Mouse (Mus musculus) heart, adult 11 months (tissue): ENCODE measurements around the gene Spert.

Source experiments
- DNase-seq: peaks from one replicate; pipeline ENCODE4 v3.0.0; 2022

The Spert gene

GRCm38 (mm10) chr14:75592978-75593377 lies at the start of gene Spert:
Gene Spert (minus strand): TSS chr14:75593116.
- peak; percentile 54 for DNase-seq

GRCm38 (mm10) chr14:75642080-75642479 lies 49.2 kb upstream of the Spert start, which contains the start of gene Erich6b:
Gene Erich6b (plus strand): TSS chr14:75642259.
- DNase-seq: no peak

DNA sequence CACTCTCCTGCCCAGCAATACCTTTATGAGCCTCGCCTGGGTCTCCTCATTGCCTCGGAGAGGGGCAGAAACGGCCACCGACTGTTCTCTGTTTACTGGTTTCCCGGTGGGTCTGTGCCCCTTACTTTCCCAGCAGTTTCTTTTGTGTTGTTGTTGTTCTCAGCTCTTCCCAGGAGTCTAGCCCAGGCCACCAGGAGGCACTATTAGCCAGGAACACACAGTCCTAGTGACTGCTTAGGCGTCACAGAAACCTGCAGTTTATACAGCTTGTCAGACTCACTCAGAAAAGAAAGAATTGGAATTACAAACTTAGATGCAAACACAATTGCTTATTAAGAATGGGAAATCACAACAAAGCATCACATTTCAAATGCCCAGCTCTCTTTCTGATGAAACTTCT lies 48.5 kb upstream of the Spert start:
- no peak for DNase-seq

- DNase-seq: no peak
Measured at GRCm38 (mm10) chr14:75640846-75641245, 47.9 kb upstream of the Spert start.

DNA sequence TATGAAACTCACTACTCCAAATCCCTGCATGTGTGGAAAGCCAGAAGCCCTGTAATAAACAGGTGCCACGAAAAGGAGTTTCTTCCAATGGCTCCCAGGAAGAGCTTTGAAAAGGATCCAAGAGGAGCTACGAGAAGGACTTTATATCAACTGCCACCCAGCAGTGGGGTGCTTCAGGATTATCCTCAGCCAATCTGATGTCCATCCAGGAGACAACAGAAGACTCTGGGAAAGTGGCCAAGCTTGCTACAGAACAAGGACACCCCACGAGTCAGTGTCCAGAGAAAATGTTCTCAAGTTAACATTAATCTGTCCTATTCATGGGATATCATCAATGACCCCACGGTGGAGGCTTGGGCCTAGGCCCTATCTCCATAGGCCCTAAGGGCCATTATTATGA lies 44.7 kb upstream of the Spert start:
- no peak for DNase-seq

GRCm38 (mm10) chr14:75636107-75636506 lies 43.2 kb upstream of the Spert start:
- no peak for DNase-seq

DNA sequence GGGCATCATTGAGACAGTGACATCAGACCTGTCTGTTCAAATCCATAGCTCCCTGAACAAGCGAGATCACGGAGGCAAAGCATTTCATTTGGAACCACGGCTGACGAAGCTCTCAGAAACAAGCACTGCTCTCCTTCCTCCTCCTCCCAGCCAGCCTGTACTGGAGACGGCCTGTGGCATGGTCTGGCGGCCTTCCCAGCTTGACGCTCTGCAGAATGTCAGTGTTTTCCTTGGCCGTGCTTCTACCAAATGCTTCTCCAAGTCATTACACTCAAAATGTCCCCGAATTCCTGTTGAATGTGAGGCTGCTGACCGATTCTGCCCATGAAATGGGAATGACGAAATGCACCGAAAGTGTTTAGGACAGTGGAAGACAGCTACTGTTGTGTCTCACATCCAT lies 42.4 kb upstream of the Spert start:
- peak; percentile 90 for DNase-seq

DNA sequence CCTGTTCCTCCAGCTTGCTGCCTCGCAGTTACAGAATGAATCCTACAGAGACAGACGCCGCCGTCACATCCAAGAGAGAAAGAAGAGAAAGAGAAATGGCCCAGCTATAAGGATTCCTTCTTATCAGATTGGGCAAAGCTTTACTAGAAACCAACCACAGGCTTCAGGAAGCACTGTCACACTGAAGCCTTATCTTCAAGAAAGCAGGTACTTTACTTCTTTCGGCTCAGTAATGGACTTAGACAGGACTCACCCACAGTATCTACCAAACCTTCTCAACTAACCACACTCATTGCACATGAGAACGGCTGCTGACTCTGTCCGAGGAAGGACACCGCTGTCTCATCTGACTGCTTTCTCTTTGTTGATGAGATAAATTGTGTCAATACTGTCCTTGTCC lies 36.0 kb upstream of the Spert start:
- no peak for DNase-seq

DNA sequence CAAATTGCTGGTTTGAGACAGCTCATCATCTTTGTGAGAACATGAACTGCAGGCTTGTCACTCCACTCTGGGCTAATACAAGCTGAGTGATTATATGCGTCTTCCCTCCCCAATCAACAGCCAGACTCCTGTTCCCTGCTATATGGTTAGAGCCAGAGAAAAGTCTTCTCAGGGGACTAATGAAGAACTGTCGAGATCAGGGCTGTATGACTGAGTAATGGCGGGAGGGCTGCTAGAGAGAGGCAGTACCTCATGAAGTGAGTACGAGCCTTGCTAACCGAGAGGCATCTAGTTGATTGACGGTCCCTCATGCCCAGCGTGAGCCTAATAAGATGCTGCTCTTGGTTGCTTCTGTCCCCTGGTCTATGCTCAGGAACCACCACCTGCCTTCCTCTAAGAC lies 30.1 kb upstream of the Spert start:
- DNase-seq: no peak

DNA sequence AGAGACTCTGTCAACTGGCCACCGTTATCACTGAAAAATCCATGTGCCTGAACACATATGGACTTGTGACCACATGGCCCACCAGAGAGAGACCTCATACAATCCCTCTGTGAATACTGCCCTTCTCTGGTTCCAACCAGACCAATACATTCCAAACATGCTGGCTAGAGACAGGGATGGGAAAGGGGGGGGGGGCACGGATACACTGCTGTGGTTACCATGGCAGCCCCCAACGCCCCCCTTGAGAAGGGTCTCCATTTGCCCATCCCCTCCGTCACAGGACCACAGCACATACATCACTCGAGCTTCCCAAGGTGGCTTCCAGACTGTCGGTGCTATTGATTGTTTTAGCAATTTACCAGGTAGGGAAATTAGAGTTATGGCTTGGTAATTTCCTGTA lies 23.5 kb upstream of the Spert start:
- peak; percentile 61 for DNase-seq

DNA sequence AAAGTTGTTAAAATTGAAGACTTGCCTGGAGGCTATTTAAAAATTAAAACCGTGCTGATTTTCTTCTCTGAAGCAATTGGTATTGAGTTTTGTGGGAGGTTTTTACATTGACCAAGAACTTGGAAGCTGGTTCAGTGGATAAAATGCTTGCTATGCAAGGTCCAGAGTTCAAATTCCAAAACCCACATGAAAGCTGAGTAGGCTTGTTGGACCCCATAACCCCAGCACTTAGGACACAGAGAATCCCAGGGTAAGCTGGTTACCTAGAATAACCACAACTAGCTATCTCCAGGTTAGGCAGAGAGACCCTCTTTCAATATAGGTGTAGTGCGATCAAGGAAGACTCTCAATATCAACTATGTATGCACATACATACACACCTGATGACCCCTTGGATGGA lies 16.3 kb upstream of the Spert start:
- DNase-seq: peak; percentile 62

DNA sequence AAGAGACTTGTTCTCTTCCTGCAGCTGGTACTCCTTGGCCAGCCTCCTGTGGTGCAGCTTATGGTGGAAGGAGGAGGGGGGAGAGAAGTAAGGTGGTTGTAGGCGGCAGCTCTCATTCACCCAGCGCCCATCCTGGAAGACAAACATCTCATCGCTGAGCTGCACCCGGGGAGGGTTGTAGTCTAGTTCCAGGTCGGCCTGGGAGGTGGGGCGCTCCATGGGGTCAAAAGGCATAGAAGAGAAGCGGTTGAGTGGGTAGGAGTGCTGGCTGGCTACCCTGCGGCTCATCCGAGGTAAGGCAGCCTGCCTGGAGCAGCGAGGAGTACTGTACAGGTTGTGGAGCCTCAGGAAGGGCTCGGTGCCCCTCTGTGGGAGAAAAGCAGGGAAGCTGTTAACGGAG lies 9.0 kb downstream of the Spert start:
- DNase-seq: peak; percentile 83

DNA sequence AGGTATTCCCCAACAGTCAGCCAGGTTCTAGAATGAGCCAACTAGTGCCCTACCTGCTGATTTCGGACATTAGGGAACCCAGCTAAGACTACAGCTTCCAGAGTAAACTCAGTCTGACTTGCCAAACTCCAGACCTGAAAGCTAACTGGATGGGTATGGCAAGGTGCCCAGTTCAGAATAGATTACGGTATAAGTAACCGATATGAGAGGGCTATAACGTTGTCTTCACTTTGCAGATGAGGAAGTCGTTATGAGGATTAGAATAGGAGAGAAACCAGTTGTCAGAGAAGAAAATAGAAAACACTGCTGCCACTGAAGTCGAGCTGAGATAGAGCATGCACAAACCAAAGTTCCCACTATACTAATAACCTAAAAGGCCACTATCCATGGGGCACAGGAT lies 13.9 kb downstream of the Spert start:
- peak; percentile 23 for DNase-seq

GRCm38 (mm10) chr14:75566303-75566702 lies 26.6 kb downstream of the Spert start:
- DNase-seq: peak; percentile 55

DNA sequence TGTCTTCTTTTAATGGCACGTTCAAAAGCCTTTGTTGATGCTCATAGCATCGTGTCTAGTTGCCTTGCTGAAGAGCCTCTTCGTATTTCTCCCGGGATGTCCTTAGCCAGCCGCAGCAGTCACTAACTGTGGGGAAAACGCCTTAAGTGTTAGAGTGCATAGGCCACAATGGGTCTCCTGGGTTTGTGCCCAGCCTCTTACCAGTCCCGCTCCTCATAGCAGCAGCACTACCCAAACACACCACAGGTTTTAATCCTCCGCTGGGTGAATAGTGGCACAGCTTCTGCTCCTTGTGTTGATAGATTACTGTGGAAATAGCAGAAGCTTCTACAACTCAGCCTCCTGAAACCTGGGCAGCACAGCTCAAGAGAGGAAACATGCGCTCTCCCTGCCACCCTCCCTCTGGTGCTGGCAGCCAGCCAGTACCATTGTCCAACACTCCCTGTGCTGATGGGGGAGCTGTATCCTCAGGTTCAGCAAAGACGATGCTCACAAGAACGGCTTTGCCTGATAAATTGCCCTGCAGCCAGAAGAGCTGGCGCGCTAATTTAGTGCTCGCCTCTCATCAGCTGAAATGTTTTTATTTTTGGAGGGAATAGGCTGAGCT lies 27.3 kb downstream of the Spert start:
- peak; percentile 92 for DNase-seq

GRCm38 (mm10) chr14:75561577-75562331 lies 31.2 kb downstream of the Spert start:
- peak; percentile 96 for DNase-seq

GRCm38 (mm10) chr14:75541731-75542130 lies 51.2 kb downstream of the Spert start:
- no peak for DNase-seq

DNA sequence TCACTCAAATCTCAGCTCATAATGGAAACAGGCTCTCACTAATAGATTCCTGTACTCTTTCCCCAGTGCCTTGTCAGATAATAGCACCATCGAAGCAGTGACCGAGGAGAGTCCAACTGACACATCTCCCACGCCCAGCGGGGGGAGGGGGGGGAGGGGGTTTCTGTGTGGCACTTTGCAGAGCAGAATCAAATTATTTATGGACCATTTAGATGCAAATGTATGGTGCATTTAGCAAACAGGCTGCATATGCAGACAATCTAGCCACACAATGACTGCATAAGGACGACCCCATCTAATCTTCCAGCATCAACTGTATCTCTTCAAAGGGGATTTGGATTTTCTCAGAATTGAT lies 51.9 kb downstream of the Spert start:
- DNase-seq: no peak

- DNase-seq: no peak
Measured at GRCm38 (mm10) chr14:75540216-75540995, 52.5 kb downstream of the Spert start.

DNA sequence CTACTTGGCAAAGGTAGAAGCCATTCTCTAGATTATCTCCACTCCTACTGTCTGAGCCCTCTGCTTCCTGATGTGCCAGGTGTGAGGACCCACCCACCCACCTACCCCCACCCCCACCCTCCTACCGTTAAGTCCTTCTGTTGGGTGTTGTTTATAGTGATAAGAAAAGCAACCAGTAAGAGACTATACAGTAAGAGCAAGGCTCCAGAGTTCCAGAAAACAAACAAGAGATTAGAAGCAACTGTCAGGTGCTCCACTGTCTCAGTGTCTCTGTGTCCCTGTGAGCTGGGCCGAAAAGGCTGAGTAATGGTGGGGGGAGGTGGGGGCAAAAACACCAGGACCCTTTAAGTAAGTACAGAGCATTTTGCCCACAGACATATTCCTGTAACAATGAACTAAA lies 53.7 kb downstream of the Spert start:
- no peak for DNase-seq
